Mouse (Mus musculus): Measurements from ENCODE around the gene Psd.

GRCm38 (mm10) chr19:46306751-46307289, 20.1 kb downstream of the Psd start:
- TF ChIP-seq GATA1 (IDR thresholded peaks at IDR 0.05; ENCODE audit: low read length) (no peak), TAL1 (IDR thresholded peaks at IDR 0.05; ENCODE audit: low read length) (no peak)

All from erythroblast, embryonic 14.5 days (primary cell).